In the genomic region with DNA sequence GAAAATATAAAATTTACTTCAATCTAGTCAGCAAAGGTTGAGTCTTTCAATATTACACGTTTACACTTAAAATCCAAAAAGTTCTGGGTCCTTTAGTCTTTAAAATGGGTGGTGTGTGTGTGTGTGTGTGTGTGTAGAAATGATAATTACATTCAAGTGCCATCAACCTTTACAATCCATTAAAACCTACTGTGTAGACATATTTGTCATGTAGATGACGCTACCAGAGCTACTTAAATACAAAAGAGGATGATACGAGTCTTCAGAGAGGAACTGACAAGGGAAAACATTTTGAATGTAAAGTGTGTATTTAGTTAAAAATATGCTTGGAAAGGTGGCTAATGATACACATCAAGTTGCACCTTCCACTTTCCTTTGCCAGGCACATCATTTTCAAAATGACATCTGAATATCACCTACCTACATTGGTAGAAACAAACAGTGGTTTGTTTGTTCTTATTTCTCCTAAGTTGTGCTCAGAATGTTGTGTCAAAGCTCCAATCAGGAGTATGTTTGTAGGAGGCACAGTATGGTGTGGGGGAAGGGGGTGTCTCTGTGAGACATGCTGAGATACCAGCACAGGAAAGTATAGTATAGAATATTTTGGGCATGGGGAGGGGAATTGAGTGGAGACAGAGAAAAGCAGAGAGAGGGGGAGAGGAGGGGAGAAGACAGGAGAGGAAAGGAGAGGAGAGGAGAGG, we compare ENCODE assay signal across 8 mouse cellular contexts. TPM values are rescaled to one million over a fixed set of nuclear protein-coding genes. Genes with fewer than 3 reads are reported as not detected.
DNase-seq lines count a peak whose midpoint lies in the region; ATAC-seq and TF ChIP-seq lines count a peak whose summit lies in the region.

No protein-coding gene starts in this region.

- H3K4me1 ChIP-seq in heart, embryonic 15.5 days (replicated peaks), result peaks cover 3% of the 10 kb centered on the region
- H3K4me1 ChIP-seq in MEL (ENCODE audit: control insufficient read depth in 1 of 2, insufficient read depth in 2 of 2, low read length in 2 of 2), result peaks cover 0 to 12% of the 10 kb centered on the region in 2 experiments; a peak in 3 of 4 replicates
- H3K4me1 ChIP-seq in hindbrain, embryonic 12.5 days, result peaks cover 2% of the 10 kb centered on the region; the same call in 1 of the 2 replicates
- peaks cover 7% of the 10 kb centered on the region; the same call in 1 of the 2 replicates for H3K4me1 ChIP-seq in midbrain, embryonic 13.5 days (replicated peaks)

- no peak for TF ChIP-seq RAD21 in MEL (IDR thresholded peaks at IDR 0.05; ENCODE audit: low read depth, low read length)

- H3K27ac ChIP-seq in heart, embryonic 15.5 days, result no peak overlapping the region
- H3K27ac ChIP-seq in MEL (ENCODE audit: control insufficient read depth, low read depth, low read length), result peak overlapping the region; percentile 63
- no peak overlapping the region for H3K27ac ChIP-seq in hindbrain, embryonic 12.5 days
- no peak overlapping the region for H3K27ac ChIP-seq in midbrain, embryonic 13.5 days

- no peak for TF ChIP-seq EP300 in MEL (IDR thresholded peaks at IDR 0.05; ENCODE audit: low read depth in 1 of 2, low read length in 2 of 2)

- no peak for TF ChIP-seq POLR2A in MEL (IDR thresholded peaks at IDR 0.05; ENCODE audit: control insufficient read depth in 1 of 2, insufficient read depth in 1 of 2, low read depth in 1 of 2, low read length in 2 of 2, poor library complexity in 1 of 2)

- no peak for DNase-seq in heart, postnatal 36 days
- DNase-seq in MEL (ENCODE audit: low read depth, low spot score), result peak; percentile 55
- DNase-seq in cerebellum, postnatal 10 days, result no peak
- no peak for DNase-seq in adrenal gland, adult 8-10 months
- DNase-seq in left cerebral cortex, adult 18-20 months (ENCODE audit: low spot score in 2 of 2), result no peak

- no peak for TF ChIP-seq CTCF in MEL (IDR thresholded peaks at IDR 0.05 in 2 of 3, conservative IDR thresholded peaks at IDR 0.05 in 1 of 3; ENCODE audit: control insufficient read depth in 1 of 3, insufficient read depth in 1 of 3, low read depth in 2 of 3, low read length in 3 of 3, poor library complexity in 1 of 3, severe bottlenecking in 1 of 3)

- peak overlapping the region; percentile 77 for H3K4me3 ChIP-seq in heart, embryonic 15.5 days
- H3K4me3 ChIP-seq in MEL (ENCODE audit: control insufficient read depth in 1 of 2, insufficient read depth in 1 of 2, low read depth in 2 of 2, low read length in 2 of 2), result peak overlapping the region; percentile 63 to 68
- H3K4me3 ChIP-seq in hindbrain, embryonic 12.5 days, result peak overlapping the region; percentile 62
- peak overlapping the region; percentile 48 for H3K4me3 ChIP-seq in midbrain, embryonic 13.5 days (replicated peaks)

- 20% methylated on average over 3 of the region's 3 CpGs for WGBS in heart, embryonic 15.5 days
- WGBS in hindbrain, embryonic 12.5 days, result 18% methylated on average over 3 of the region's 3 CpGs
- 14% methylated on average over 3 of the region's 3 CpGs for WGBS in midbrain, embryonic 13.5 days

- H3K79me2 ChIP-seq in MEL (ENCODE audit: control insufficient read depth, insufficient read depth, low read length, poor library complexity), result peaks cover 4% of the 10 kb centered on the region

- no peaks in the 10 kb centered on the region for H3K36me3 ChIP-seq in heart, embryonic 15.5 days
- H3K36me3 ChIP-seq in MEL (ENCODE audit: control insufficient read depth in 1 of 2, insufficient read depth in 2 of 2, low read length in 2 of 2), result peaks cover 0 to 11% of the 10 kb centered on the region in 2 experiments; a peak in 2 of 4 replicates
- H3K36me3 ChIP-seq in hindbrain, embryonic 12.5 days, result no peaks in the 10 kb centered on the region
- no peaks in the 10 kb centered on the region for H3K36me3 ChIP-seq in midbrain, embryonic 13.5 days

- no peak overlapping the region; the same call in 1 of the 2 replicates for H3K9ac ChIP-seq in heart, embryonic 15.5 days
- H3K9ac ChIP-seq in MEL (ENCODE audit: control insufficient read depth, low read depth, low read length, poor library complexity, severe bottlenecking), result peak overlapping the region; percentile 87
- H3K9ac ChIP-seq in hindbrain, embryonic 12.5 days, result 0 out of 2 replicates have a peak overlapping the region, but pooled peaks have one; percentile 13
- H3K9ac ChIP-seq in midbrain, embryonic 13.5 days (replicated peaks), result no peak overlapping the region

- no peak for ATAC-seq in heart, embryonic 15.5 days (replicated peaks; ENCODE audit: insufficient number of reproducible peaks, insufficient read depth, low FRiP score, low read depth)
- ATAC-seq in hindbrain, embryonic 12.5 days (ENCODE audit: low FRiP score), result no peak
- ATAC-seq in midbrain, embryonic 13.5 days, result no peak

- H3K27me3 ChIP-seq in heart, embryonic 15.5 days, result peaks cover 31% of the 10 kb centered on the region
- no peaks in the 10 kb centered on the region for H3K27me3 ChIP-seq in MEL (ENCODE audit: control insufficient read depth in 1 of 2, insufficient read depth in 2 of 2, low read length in 2 of 2)
- H3K27me3 ChIP-seq in hindbrain, embryonic 12.5 days, result peaks cover 30% of the 10 kb centered on the region
- H3K27me3 ChIP-seq in midbrain, embryonic 13.5 days, result peaks cover 46% of the 10 kb centered on the region

- peak overlapping the region; percentile 87 for H3K4me2 ChIP-seq in heart, embryonic 15.5 days
- H3K4me2 ChIP-seq in hindbrain, embryonic 12.5 days (replicated peaks), result peak overlapping the region; percentile 76
- peak overlapping the region; percentile 69 for H3K4me2 ChIP-seq in midbrain, embryonic 13.5 days (replicated peaks)

- intact Hi-C loops in heart, postnatal 36 days (cut with DNase I), result loop anchor here (5.0 kb wide), 4 partner anchors 74 to 836 kb away; a partner anchor contains a TSS

- H3K9me3 ChIP-seq in heart, embryonic 15.5 days (replicated peaks), result no peaks in the 10 kb centered on the region
- H3K9me3 ChIP-seq in MEL (replicated peaks; ENCODE audit: insufficient read depth, low read length), result no peaks in the 10 kb centered on the region
- no peaks in the 10 kb centered on the region for H3K9me3 ChIP-seq in hindbrain, embryonic 12.5 days (replicated peaks)
- H3K9me3 ChIP-seq in midbrain, embryonic 13.5 days, result no peaks in the 10 kb centered on the region

TF ChIP-seq in MEL, 35 proteins besides CTCF, POLR2A, EP300 and RAD21:
- TF ChIP-seq MAFK (IDR thresholded peaks at IDR 0.05; ENCODE audit: borderline replicate concordance, low read depth, low read length), result no peak
- TF ChIP-seq ETS1 (IDR thresholded peaks at IDR 0.05; ENCODE audit: low read depth, low read length), result 0 out of 2 replicates have a peak, but pooled peaks have one; percentile 1
- no peak for TF ChIP-seq ZMIZ1 (IDR thresholded peaks at IDR 0.05; ENCODE audit: low read depth, low read length)
- TF ChIP-seq KAT2A (conservative IDR thresholded peaks at IDR 0.05; ENCODE audit: low read depth, low read length), result no peak
- no peak for TF ChIP-seq SMC3 (IDR thresholded peaks at IDR 0.05; ENCODE audit: low read depth, low read length)
- no peak for TF ChIP-seq ELF1 (IDR thresholded peaks at IDR 0.05; ENCODE audit: low read depth, low read length)
- TF ChIP-seq CHD1 (IDR thresholded peaks at IDR 0.05; ENCODE audit: low read depth, low read length), result peak; percentile 87

RNA-seq across cellular contexts. Expression of a gene that starts 1.0 kb away (rescaled TPM):
- 13.5 and 21.8 TPM in 2 replicates for polyA plus RNA-seq in heart, embryonic 15.5 days (2015; fragmentation: Nextera tagmentation; extraction: Ambion mirVana)
- 1 to 10 TPM; 8.0 to 8.2 TPM for total RNA-seq in heart, postnatal 36 days (2021)
- total RNA-seq in MEL (2012; rRNA removed), result 17.7 and 17.8 TPM in 2 replicates
- polyA plus RNA-seq in MEL (2012; ENCODE audit: insufficient read depth in 1 of 2, insufficient read length in 2 of 2, low read depth in 1 of 2, low replicate concordance in 2 of 2, missing spikeins in 1 of 2), result 10 to 100 TPM in 1 of 2 experiments, not detected in 1; 31.3 TPM
- polyA plus RNA-seq in hindbrain, embryonic 12.5 days (2016; fragmentation: Nextera tagmentation; extraction: Ambion mirVana), result 24.4 and 27.8 TPM in 2 replicates
- 5.3 and 5.4 TPM in 2 replicates for polyA plus RNA-seq in midbrain, embryonic 13.5 days (2015; fragmentation: Nextera tagmentation; extraction: Ambion mirVana)
- total RNA-seq in adrenal gland, adult 8-10 months (2022), result 10 to 100 TPM; 43.7 to 73.2 (median 54.2) TPM
- 10 to 100 TPM; 15.9 to 16.5 TPM for total RNA-seq in left cerebral cortex, adult 18-20 months (2021)

Comparison
In these comparisons a context has a peak if more than half of its experiments do, and no peak if none do; other contexts are left out.
1. H3K9ac ChIP-seq: peak in MEL (single experiment) and hindbrain, embryonic 12.5 days (single experiment); none in heart, embryonic 15.5 days (single experiment) and midbrain, embryonic 13.5 days (single experiment).
2. Peak in every context shown above with its lines, with median percentiles within 50 percentile points of each other: H3K4me2 ChIP-seq and H3K4me3 ChIP-seq.